Mouse (Mus musculus) ES-CJ7 (cell line): ENCODE measurements at regions not wholly inside any gene's neighbourhood (a gene's known extent, or its start where the extent isn't known, plus 50 kb on each side); places are given as distances from the start of the nearest gene placed in this dataset.

ENCODE experiments used
- DNase-seq: peaks from one replicate; pipeline ENCODE4 v3.0.0; 2011; ENCODE audit warnings: low read depth, low spot score

GRCm38 (mm10) chr14:120560416-120560815 lies 82.2 kb downstream of the Rap2a start:
- no peak for DNase-seq

GRCm38 (mm10) chr14:120560987-120561386 lies 82.7 kb downstream of the Rap2a start:
- DNase-seq: no peak

GRCm38 (mm10) chr14:120566945-120567344 lies 88.7 kb downstream of the Rap2a start:
- DNase-seq: no peak

DNA sequence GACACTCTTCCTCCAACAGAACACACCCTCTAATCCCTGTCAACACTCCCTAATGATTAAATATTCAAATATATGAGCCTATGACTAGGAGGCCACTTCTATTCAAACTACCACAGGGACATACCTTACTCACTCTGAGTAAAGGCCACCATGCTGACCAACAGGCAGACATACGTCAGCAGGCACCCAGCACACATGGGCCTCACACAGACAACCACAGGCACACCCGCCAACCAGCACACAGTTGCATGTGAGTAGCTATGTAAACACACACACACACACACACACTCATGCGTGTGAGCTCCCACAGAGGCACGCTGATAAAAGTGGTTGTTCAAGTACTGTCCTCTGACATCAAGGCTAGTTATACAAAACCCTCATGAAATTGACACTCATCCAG lies 89.8 kb downstream of the Rap2a start:
- no peak for DNase-seq

DNA sequence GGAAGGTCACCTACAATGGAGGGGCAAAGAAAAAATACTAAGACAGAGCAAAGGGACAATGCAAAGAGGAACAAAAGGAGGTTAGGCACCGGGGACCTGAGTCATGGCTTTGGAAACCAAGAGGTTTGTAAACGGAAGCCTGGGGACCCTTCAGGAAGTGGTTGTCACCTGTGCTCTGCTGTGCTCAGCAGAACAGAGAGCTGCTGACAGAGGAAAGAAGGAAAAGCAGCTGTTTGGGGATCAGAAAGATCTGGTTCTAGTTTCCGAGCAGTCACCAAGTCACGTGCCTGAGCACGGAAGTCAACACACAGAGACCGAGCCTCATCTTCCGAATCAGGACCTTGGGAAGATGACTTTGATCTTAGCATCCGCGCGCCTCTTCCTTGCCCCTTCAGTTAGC lies 94.0 kb downstream of the Rap2a start:
- DNase-seq: no peak

GRCm38 (mm10) chr14:120575202-120575601 lies 97.0 kb downstream of the Rap2a start:
- DNase-seq: no peak

- no peak for DNase-seq
These were observed 100.3 kb downstream of the Rap2a start for GRCm38 (mm10) chr14:120578352-120579080.

DNA sequence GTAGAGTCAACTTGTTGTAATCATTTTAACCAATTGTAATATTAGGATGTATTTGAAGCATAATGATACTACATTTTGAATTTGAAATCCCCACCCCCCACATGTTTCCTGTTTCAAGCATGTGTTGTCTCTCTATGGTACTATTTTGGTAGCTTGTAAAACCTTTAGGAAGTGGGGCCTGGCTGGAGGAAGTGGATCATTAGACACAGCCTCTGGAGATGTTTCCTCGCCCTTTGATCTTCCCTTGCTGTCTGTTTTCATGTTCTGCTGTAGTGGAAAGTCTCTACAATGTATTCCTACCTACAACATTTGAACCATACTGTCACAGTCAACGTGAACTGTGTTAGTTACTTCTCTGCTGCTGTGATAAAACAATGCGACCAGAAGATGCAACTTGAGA lies 105.6 kb downstream of the Rap2a start:
- no peak for DNase-seq

DNA sequence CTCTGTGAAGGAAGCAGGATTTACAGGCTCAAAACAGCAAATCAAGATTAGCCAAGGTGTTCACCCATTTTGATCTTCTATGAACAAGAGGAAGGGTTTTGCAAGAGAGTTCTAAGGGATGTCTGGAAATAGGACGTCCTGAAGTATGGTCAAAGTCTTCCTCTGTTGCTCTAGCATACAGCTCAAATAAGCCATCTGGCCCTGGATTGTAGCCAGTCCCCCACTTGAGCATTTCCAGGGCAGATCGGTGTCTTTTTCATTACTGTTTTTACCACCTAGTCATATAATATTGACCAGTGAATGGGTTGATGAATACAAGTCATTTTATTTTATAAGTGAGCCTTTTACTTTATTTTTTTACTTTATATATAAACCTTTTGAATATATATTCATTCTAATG lies 113.9 kb downstream of the Rap2a start:
- no peak for DNase-seq

- no peak for DNase-seq
These were observed 122.2 kb downstream of the Rap2a start for GRCm38 (mm10) chr14:120600414-120600935.

DNA sequence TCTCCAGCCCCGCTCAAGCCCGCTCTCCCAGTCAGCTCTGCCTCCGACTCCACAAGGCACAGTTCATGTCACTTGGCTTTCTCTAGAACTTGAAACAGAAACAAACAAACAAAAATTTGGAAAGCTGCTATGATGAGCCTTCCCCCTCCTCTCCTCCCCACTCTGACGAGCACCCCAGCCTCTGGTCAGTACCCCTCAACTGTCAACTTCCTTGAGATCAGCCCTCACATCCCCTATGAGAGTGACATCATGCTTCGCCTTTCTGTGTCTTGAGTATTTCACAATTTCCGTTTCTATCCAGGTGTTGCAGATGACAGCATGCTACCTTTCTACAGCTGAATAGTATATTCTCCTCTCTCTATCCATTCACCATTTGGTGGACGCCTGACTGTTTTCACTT lies 123.3 kb downstream of the Rap2a start:
- DNase-seq: no peak

- no peak for DNase-seq
These were observed 125.7 kb downstream of the Rap2a start for GRCm38 (mm10) chr14:120603849-120604492.

DNA sequence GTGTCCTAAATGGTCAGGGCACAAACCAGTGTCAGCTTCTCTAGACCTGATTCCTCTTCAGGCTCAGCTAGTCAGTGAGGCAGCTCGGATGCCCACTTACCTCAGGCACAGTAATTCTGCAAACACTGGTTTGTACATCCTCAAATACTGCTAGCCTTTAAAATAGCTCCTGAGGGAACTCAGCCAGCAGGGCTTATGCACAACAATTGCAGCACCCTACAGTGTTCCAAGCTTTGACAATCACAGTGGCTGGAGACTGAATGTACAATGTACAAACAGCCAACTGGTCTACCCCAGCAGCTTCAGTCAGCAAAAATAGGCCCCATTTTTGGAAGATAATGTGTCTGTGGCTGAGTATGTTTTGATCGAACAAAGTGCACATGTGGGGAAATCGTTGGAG lies 129.6 kb downstream of the Rap2a start:
- no peak for DNase-seq

DNA sequence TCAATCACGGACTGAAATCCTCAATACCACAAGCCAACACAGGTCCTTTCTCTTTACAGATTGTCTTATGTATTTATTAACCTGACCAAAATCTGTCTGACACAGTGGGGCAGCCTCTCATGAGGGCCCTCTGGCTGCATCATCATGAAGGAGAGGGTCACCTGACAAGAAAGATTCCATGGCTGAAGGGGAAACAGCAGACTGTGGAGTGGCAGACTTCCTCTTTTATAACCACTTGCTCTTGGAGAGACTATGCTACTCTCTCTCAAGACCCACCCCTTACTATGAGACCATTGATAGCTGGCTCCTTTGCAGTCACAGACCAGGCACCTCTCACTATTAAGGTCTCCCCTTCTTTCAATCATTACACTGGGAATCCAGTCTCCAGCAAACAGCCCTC lies 133.1 kb downstream of the Rap2a start:
- no peak for DNase-seq

GRCm38 (mm10) chr14:120626223-120626935 lies 148.1 kb downstream of the Rap2a start:
- DNase-seq: no peak

DNA sequence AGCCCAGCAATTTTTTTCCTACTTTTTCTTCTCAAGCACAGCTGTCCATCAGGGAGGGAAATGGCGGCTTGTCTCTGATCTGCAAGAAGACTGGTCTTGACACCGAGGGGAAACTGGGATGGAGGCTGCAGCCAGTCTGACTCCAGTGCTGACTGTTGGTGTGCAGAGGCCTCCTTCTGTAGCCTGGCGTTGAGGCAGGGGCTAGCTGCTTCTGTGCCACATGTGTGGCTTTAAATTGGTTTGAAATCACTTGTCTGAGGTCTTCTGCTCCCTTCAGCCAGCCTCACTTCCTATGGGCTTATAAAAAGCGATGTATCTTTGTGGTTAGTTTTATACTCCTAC lies 148.7 kb downstream of the Rap2a start:
- DNase-seq: no peak

DNA sequence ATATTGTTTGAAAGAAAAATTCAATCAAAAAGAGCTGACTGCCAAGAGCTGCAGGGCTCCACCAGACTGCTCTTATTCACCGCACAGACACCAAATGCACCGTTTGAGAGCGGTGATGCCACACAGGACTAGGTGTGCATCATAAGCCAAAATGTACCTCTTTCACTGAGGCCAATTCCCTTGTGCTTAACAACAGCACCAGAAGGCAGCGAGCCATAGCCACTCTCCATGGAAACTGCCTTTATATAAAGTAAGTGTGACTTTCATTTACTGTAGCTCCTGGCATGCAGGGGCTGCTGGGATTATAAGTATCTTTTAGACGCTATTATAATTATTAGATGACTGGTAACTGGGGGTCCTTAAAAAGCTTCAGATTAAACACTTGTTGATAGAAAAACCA lies 154.5 kb downstream of the Rap2a start:
- no peak for DNase-seq

DNA sequence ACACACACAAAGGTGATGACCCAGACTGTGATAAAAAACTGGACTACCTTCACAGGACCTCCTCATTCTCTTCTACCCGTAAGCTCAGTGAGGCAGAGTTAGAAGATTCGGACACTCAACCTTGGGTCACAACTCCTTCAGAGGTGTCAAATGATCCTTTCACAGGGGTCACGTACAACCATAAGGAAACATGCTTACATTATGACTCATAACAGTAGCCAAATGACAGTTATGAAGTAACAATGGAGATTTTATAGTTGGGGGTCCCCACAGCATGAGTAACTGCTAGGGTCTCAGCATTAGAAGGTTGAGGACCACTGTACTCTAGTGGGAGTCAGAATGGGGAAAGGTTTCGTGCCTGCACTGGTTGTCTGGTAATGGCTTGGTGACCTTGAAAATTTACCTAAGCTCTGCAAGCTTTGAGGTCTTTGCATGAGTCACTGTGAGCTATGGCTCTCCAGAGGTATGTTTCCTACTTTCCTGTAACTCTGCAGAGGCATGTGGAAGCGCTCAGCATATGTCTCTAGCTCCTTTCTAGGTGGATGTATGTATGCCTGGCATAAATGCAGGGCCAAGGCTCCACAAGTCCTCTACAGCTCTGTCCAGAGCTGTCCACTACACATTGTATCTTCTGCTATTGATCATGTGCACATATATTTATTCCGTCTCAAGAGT lies 158.6 kb downstream of the Rap2a start:
- DNase-seq: no peak

- DNase-seq: no peak
These were observed 159.4 kb downstream of the Rap2a start for GRCm38 (mm10) chr14:120637486-120638125.

- DNase-seq: no peak
These were observed 164.3 kb downstream of the Rap2a start for GRCm38 (mm10) chr14:120642591-120642990.

DNA sequence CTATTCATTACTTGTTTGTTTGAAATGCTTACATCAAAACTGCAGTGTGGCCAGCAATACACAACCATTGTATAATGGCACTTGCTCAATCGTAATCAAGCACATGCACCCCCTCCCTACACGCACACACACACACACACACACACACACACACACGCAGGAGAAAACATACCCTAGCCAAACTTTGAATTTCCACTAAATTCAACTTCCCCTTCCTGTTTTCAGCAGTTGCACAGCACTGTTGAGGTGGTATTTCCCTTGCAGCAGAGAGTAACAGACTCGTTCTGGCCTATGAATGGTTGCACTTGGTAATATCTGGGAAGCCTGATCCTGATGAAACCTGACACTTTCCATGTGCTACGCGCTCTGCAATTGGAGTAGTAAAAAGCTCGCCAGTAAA lies 173.8 kb downstream of the Rap2a start:
- DNase-seq: no peak

GRCm38 (mm10) chr14:120660321-120660781 lies 182.1 kb downstream of the Rap2a start:
- DNase-seq: no peak
